Comparison of ENCODE assay signal across 11 mouse cellular contexts in genomic region chr11:77850401-77851244, GRCm38 (mm10). TPM values are rescaled to one million over a fixed set of nuclear protein-coding genes. Genes with fewer than 3 reads are reported as not detected.
DNase-seq lines count a peak whose midpoint lies in the region; ATAC-seq and TF ChIP-seq lines count a peak whose summit lies in the region.
"Had no signal": no experiment of that assay in that cellular context is flagged by ENCODE, and none has a peak within 500 bp of the region (broad histone marks: within the 10 kb centered on the region; RNA-seq: fewer than 3 reads in every experiment).

No protein-coding gene starts in this region.

- no peak overlapping the region for H3K9ac ChIP-seq in heart, adult 2 months (ENCODE audit: low read depth, low read length)
- no peak overlapping the region for H3K9ac ChIP-seq in heart, embryonic 11.5 days (ENCODE audit: low read depth, low read length)

- intact Hi-C loops in heart, adult 2 months (cut with DNase I), result no loop called here
- intact Hi-C loops in heart, postnatal 25 days (cut with DNase I), result no loop called here
- intact Hi-C loops in left cerebral cortex, postnatal 36 days (cut with DNase I), result loop anchor here (5.0 kb wide), 2 partner anchors 37 to 82 kb away; partner anchors contain the start of gene Sez6

- H3K4me3 ChIP-seq in heart, adult 2 months, result no peak overlapping the region
- no peak overlapping the region for H3K4me3 ChIP-seq in heart, embryonic 11.5 days (ENCODE audit: low read depth, low read length)
- H3K4me3 ChIP-seq: erythroblast, embryonic 14.5 days; megakaryocyte, embryonic 14.5 days had no signal

- no peak for TF ChIP-seq POLR2A in heart, adult 2 months (IDR thresholded peaks at IDR 0.05; ENCODE audit: insufficient read depth, low read depth, low read length)

- H3K79me2 ChIP-seq in heart, adult 2 months (replicated peaks; ENCODE audit: control insufficient read depth, insufficient read depth, low read length), result no peaks in the 10 kb centered on the region

- no peaks in the 10 kb centered on the region for H3K9me3 ChIP-seq in heart, embryonic 11.5 days (replicated peaks; ENCODE audit: control insufficient read depth, low read length)
- H3K9me3 ChIP-seq: megakaryocyte, embryonic 14.5 days had no signal

- peak; percentile 10; the same call in 1 of the 2 replicates for TF ChIP-seq CTCF in heart, adult 2 months (IDR thresholded peaks at IDR 0.05)

- no peaks in the 10 kb centered on the region for H3K4me1 ChIP-seq in heart, adult 2 months (ENCODE audit: control insufficient read depth, insufficient read depth, low read length)
- peaks cover 4% of the 10 kb centered on the region for H3K4me1 ChIP-seq in heart, embryonic 11.5 days (ENCODE audit: control insufficient read depth, insufficient read depth, low read length)

- H3K4me2 ChIP-seq in heart, embryonic 11.5 days, result no peak overlapping the region

- TF ChIP-seq EP300 in heart, adult 2 months (IDR thresholded peaks at IDR 0.05; ENCODE audit: insufficient read depth, low read depth, low read length), result no peak

- 55% methylated on average over 24 of the region's 24 CpGs for WGBS in heart, adult 2 months
- 56% methylated on average over 24 of the region's 24 CpGs for WGBS in heart, embryonic 11.5 days (ENCODE audit: insufficient replicate concordance)

- H3K27me3 ChIP-seq in heart, adult 2 months (ENCODE audit: control insufficient read depth, insufficient read depth, low read length), result no peaks in the 10 kb centered on the region
- no peaks in the 10 kb centered on the region for H3K27me3 ChIP-seq in heart, embryonic 11.5 days (ENCODE audit: control insufficient read depth, insufficient read depth, low read length)
- H3K27me3 ChIP-seq: CH12.LX; megakaryocyte, embryonic 14.5 days had no signal

- ATAC-seq in heart, embryonic 11.5 days (replicated peaks; ENCODE audit: insufficient number of reproducible peaks, low FRiP score, low TSS enrichment), result no peak
- no peak for ATAC-seq in erythroblast, adult 5-6 weeks (replicated peaks; ENCODE audit: low FRiP score, poor library complexity, severe bottlenecking)

- no peaks in the 10 kb centered on the region for H3K36me3 ChIP-seq in heart, adult 2 months (ENCODE audit: control insufficient read depth, insufficient read depth, low read length)
- H3K36me3 ChIP-seq in heart, embryonic 11.5 days (ENCODE audit: control insufficient read depth, insufficient read depth, low read length), result peaks cover 41% of the 10 kb centered on the region

- H3K27ac ChIP-seq in heart, adult 2 months, result no peak overlapping the region; the same call in 1 of the 2 replicates
- no peak overlapping the region for H3K27ac ChIP-seq in heart, embryonic 11.5 days (ENCODE audit: low read depth, low read length)

- DNase-seq in heart, adult 2 months, result peak in 1 of 2 experiments; percentile 58
- peak; percentile 63 to 67 for DNase-seq in cerebellum, postnatal 36 days
- peak; percentile 28 for DNase-seq in heart, postnatal 25 days (ENCODE audit: low spot score)
- DNase-seq in left cerebral cortex, postnatal 36 days (ENCODE audit: low spot score in 2 of 2), result peak; percentile 65 to 67
- peak; percentile 67 for DNase-seq in right cerebral cortex, postnatal 25 days
- no peak for DNase-seq in c-Kit-positive CD71-positive TER-119-positive erythroid progenitor cells, embryonic 14.5 days (ENCODE audit: low spot score)

RNA-seq across cellular contexts. Expression of gene Pipox, which starts 43.3 kb away (rescaled TPM):
- total RNA-seq in heart, adult 2 months (2021), result under 1 TPM; 0.52 to 0.77 TPM
- 0.47 and 0.82 TPM in 2 replicates for polyA plus RNA-seq in heart, adult 2 months (2012; rRNA removed)
- polyA plus RNA-seq in heart, embryonic 11.5 days (2014; fragmentation: Nextera tagmentation; extraction: Ambion mirVana), result 1.8 and 2.4 TPM in 2 replicates
- 1 to 10 TPM in 1 of 2 experiments, under 1 TPM in 1; 0.52 to 1.3 TPM for total RNA-seq in heart, postnatal 25 days (2021)
- total RNA-seq in left cerebral cortex, postnatal 36 days (2021), result 1 to 10 TPM in 1 of 2 experiments, under 1 TPM in 1; 0.25 to 1.4 TPM
- not detected in 2 replicates for total RNA-seq in erythroblast, adult 5-6 weeks (2015; ENCODE audit: low replicate concordance)
- total RNA-seq in erythroblast, adult 5-6 weeks (2017; ENCODE audit: low replicate concordance), result not detected in 2 replicates
- polyA plus RNA-seq: erythroblast, embryonic 14.5 days had no signal
